Mouse (Mus musculus): ENCODE measurements around the gene Kcnt1. TPM values are rescaled to one million over a fixed set of nuclear protein-coding genes. Genes with fewer than 3 reads are reported as not detected.

Gene Kcnt1
- total and polyA plus RNA-seq, 2 experiments from 2014 or later, result 21.7 to 60.7 TPM

- ATAC-seq (ENCODE audit: low FRiP score) (no peak), DNase-seq (ENCODE audit: low spot score) (no peak)
- Histone ChIP-seq H3K4me2 (ENCODE audit: low read depth, low read length, poor library complexity, severe bottlenecking) (no peak overlapping the region), H3K36me3 (ENCODE audit: insufficient read depth, low read length) (peaks cover 46% of the 10 kb centered on the region), H3K4me3 (ENCODE audit: low read depth, low read length) (no peak overlapping the region), H3K9me3 (ENCODE audit: low read length) (no peaks in the 10 kb centered on the region), H3K27me3 (ENCODE audit: insufficient read depth, low read length) (no peaks in the 10 kb centered on the region), H3K27ac (ENCODE audit: low read depth, low read length) (no peak overlapping the region), H3K4me1 (ENCODE audit: insufficient read depth, low read length) (no peaks in the 10 kb centered on the region), H3K9ac (replicated peaks; ENCODE audit: low read length, poor library complexity, severe bottlenecking) (no peak overlapping the region)
- 84% methylated on average over 2 of the region's 2 CpGs for WGBS
- no peak for TF ChIP-seq CTCF (IDR thresholded peaks at IDR 0.05)
Observed at GRCm38 (mm10) chr2:25943822-25944221, 80.3 kb downstream of the Kcnt1 start.

GRCm38 (mm10) chr2:25947950-25948349, 84.4 kb downstream of the Kcnt1 start:
- H3K27ac ChIP-seq (ENCODE audit: low read depth, low read length), result no peak overlapping the region
- H3K9ac ChIP-seq (replicated peaks; ENCODE audit: low read length, poor library complexity, severe bottlenecking), result no peak overlapping the region
- H3K27me3 ChIP-seq (ENCODE audit: insufficient read depth, low read length), result no peaks in the 10 kb centered on the region
- DNase-seq (ENCODE audit: low spot score) (no peak), ATAC-seq (ENCODE audit: low FRiP score) (no peak)
- H3K9me3 ChIP-seq (ENCODE audit: low read length), result no peaks in the 10 kb centered on the region
- no peaks in the 10 kb centered on the region for H3K4me1 ChIP-seq (ENCODE audit: insufficient read depth, low read length)
- peak; percentile 55 for TF ChIP-seq CTCF (IDR thresholded peaks at IDR 0.05)
- no peak overlapping the region for H3K4me2 ChIP-seq (ENCODE audit: low read depth, low read length, poor library complexity, severe bottlenecking)
- WGBS, result 89% methylated on average over 3 of the region's 3 CpGs
- H3K4me3 ChIP-seq (ENCODE audit: low read depth, low read length), result no peak overlapping the region
- peaks cover 44% of the 10 kb centered on the region for H3K36me3 ChIP-seq (ENCODE audit: insufficient read depth, low read length)

- 83% methylated on average over 3 of the region's 3 CpGs for WGBS
- H3K27me3 ChIP-seq (ENCODE audit: insufficient read depth, low read length), result no peaks in the 10 kb centered on the region
- no peaks in the 10 kb centered on the region for H3K9me3 ChIP-seq (ENCODE audit: low read length)
- DNase-seq (ENCODE audit: low spot score) (no peak), ATAC-seq (ENCODE audit: low FRiP score) (no peak)
- peaks cover 42% of the 10 kb centered on the region for H3K36me3 ChIP-seq (ENCODE audit: insufficient read depth, low read length)
- no peak overlapping the region for H3K4me3 ChIP-seq (ENCODE audit: low read depth, low read length)
- no peak overlapping the region for H3K9ac ChIP-seq (replicated peaks; ENCODE audit: low read length, poor library complexity, severe bottlenecking)
- no peak overlapping the region for H3K4me2 ChIP-seq (ENCODE audit: low read depth, low read length, poor library complexity, severe bottlenecking)
- H3K27ac ChIP-seq (ENCODE audit: low read depth, low read length), result no peak overlapping the region
- no peaks in the 10 kb centered on the region for H3K4me1 ChIP-seq (ENCODE audit: insufficient read depth, low read length)
- no peak for TF ChIP-seq CTCF (IDR thresholded peaks at IDR 0.05)
Observed at GRCm38 (mm10) chr2:25949291-25949690, 85.8 kb downstream of the Kcnt1 start.

Other genes with a start within 250 kb of the Kcnt1 start
- not detected in 2 replicates for gene Ccdc183, start 246.1 kb upstream of the Kcnt1 start, total RNA-seq (2014; rRNA removed)
- gene Ccdc183, start 246.1 kb upstream of the Kcnt1 start, polyA plus RNA-seq (2015; fragmentation: Nextera tagmentation; extraction: Ambion mirVana), result 0.26 and 0.36 TPM in 2 replicates
- 45.7 and 54.6 TPM in 2 replicates for gene Tmem141, start 241.7 kb upstream of the Kcnt1 start, total RNA-seq (2014; rRNA removed)
- gene Tmem141, start 241.7 kb upstream of the Kcnt1 start, polyA plus RNA-seq (2015; fragmentation: Nextera tagmentation; extraction: Ambion mirVana), result 58.3 and 67.9 TPM in 2 replicates
- gene Fcna, start 235.7 kb upstream of the Kcnt1 start, total RNA-seq (2014; rRNA removed), result 5.7 and 7.2 TPM in 2 replicates
- gene Fcna, start 235.7 kb upstream of the Kcnt1 start, polyA plus RNA-seq (2015; fragmentation: Nextera tagmentation; extraction: Ambion mirVana), result 5.1 and 5.3 TPM in 2 replicates
- gene Lcn8, start 210.6 kb upstream of the Kcnt1 start, total RNA-seq (2014; rRNA removed), result not detected in 2 replicates
- not detected in 2 replicates for gene Lcn8, start 210.6 kb upstream of the Kcnt1 start, polyA plus RNA-seq (2015; fragmentation: Nextera tagmentation; extraction: Ambion mirVana)
- gene Lcn5, start 205.8 kb upstream of the Kcnt1 start, total RNA-seq (2014; rRNA removed), result not detected in 2 replicates
- not detected in 2 replicates for gene Lcn5, start 205.8 kb upstream of the Kcnt1 start, polyA plus RNA-seq (2015; fragmentation: Nextera tagmentation; extraction: Ambion mirVana)
- gene Lcn6, start 186.9 kb upstream of the Kcnt1 start, total RNA-seq (2014; rRNA removed), result not detected in 2 replicates
- not detected in 2 replicates for gene Lcn6, start 186.9 kb upstream of the Kcnt1 start, polyA plus RNA-seq (2015; fragmentation: Nextera tagmentation; extraction: Ambion mirVana)
- gene Lcn10, start 181.0 kb upstream of the Kcnt1 start, total RNA-seq (2014; rRNA removed), result not detected in 2 replicates
- not detected in 2 replicates for gene Lcn10, start 181.0 kb upstream of the Kcnt1 start, polyA plus RNA-seq (2015; fragmentation: Nextera tagmentation; extraction: Ambion mirVana)
- not detected in 2 replicates for gene Obp2a, start 163.7 kb upstream of the Kcnt1 start, total RNA-seq (2014; rRNA removed)
- not detected in 2 replicates for gene Obp2a, start 163.7 kb upstream of the Kcnt1 start, polyA plus RNA-seq (2015; fragmentation: Nextera tagmentation; extraction: Ambion mirVana)
- 87.1 and 89.2 TPM in 2 replicates for gene Bmyc, start 157.0 kb upstream of the Kcnt1 start, total RNA-seq (2014; rRNA removed)
- gene Bmyc, start 157.0 kb upstream of the Kcnt1 start, polyA plus RNA-seq (2015; fragmentation: Nextera tagmentation; extraction: Ambion mirVana), result 229 TPM in 2 replicates
- gene Obp2b, start 126.7 kb upstream of the Kcnt1 start, total RNA-seq (2014; rRNA removed), result not detected in 2 replicates
- not detected in 2 replicates for gene Obp2b, start 126.7 kb upstream of the Kcnt1 start, polyA plus RNA-seq (2015; fragmentation: Nextera tagmentation; extraction: Ambion mirVana)
- not detected in 2 replicates for gene Lcn3, start 98.2 kb upstream of the Kcnt1 start, total RNA-seq (2014; rRNA removed)
- gene Lcn3, start 98.2 kb upstream of the Kcnt1 start, polyA plus RNA-seq (2015; fragmentation: Nextera tagmentation; extraction: Ambion mirVana), result not detected in 2 replicates
- gene Lcn11, start 86.7 kb upstream of the Kcnt1 start, total RNA-seq (2014; rRNA removed), result not detected in 2 replicates
- gene Lcn11, start 86.7 kb upstream of the Kcnt1 start, polyA plus RNA-seq (2015; fragmentation: Nextera tagmentation; extraction: Ambion mirVana), result not detected in 2 replicates
- not detected in 2 replicates for gene Gm13539, start 81.5 kb upstream of the Kcnt1 start, total RNA-seq (2014; rRNA removed)
- not detected in 2 replicates for gene Gm13539, start 81.5 kb upstream of the Kcnt1 start, polyA plus RNA-seq (2015; fragmentation: Nextera tagmentation; extraction: Ambion mirVana)
- not detected in 2 replicates for gene Glt6d1, start 47.9 kb upstream of the Kcnt1 start, total RNA-seq (2014; rRNA removed)
- not detected in 2 replicates for gene Glt6d1, start 47.9 kb upstream of the Kcnt1 start, polyA plus RNA-seq (2015; fragmentation: Nextera tagmentation; extraction: Ambion mirVana)
- gene Lcn9, start 40.6 kb upstream of the Kcnt1 start, total RNA-seq (2014; rRNA removed), result not detected in 2 replicates
- gene Lcn9, start 40.6 kb upstream of the Kcnt1 start, polyA plus RNA-seq (2015; fragmentation: Nextera tagmentation; extraction: Ambion mirVana), result not detected in 2 replicates
- not detected in 2 replicates for gene Sohlh1, start 16.5 kb upstream of the Kcnt1 start, total RNA-seq (2014; rRNA removed)
- gene Sohlh1, start 16.5 kb upstream of the Kcnt1 start, polyA plus RNA-seq (2015; fragmentation: Nextera tagmentation; extraction: Ambion mirVana), result not detected in 2 replicates
- gene Camsap1, start 119.5 kb downstream of the Kcnt1 start, total RNA-seq (2014; rRNA removed), result 141 and 157 TPM in 2 replicates
- 57.5 and 61.3 TPM in 2 replicates for gene Camsap1, start 119.5 kb downstream of the Kcnt1 start, polyA plus RNA-seq (2015; fragmentation: Nextera tagmentation; extraction: Ambion mirVana)
- 100 and 123 TPM in 2 replicates for gene Ubac1, start 158.0 kb downstream of the Kcnt1 start, total RNA-seq (2014; rRNA removed)
- gene Ubac1, start 158.0 kb downstream of the Kcnt1 start, polyA plus RNA-seq (2015; fragmentation: Nextera tagmentation; extraction: Ambion mirVana), result 151 and 158 TPM in 2 replicates